ENCODE assay signal across 8 mouse cellular contexts in genomic region chr11:49248226-49248973, GRCm38 (mm10). TPM values are rescaled to one million over a fixed set of nuclear protein-coding genes. Genes with fewer than 3 reads are reported as not detected.
A peak's percentile ranks its signal among the peaks of the same experiment; 100 is the strongest.
DNase-seq lines count a peak whose midpoint lies in the region; ATAC-seq and TF ChIP-seq lines count a peak whose summit lies in the region.

No protein-coding gene starts in this region.

- no peak overlapping the region for H3ac ChIP-seq in myocyte (ENCODE audit: control insufficient read depth, insufficient read length)

- peak; percentile 82 to 88 for DNase-seq in adrenal gland, adult (ENCODE audit: inconsistent age in 2 of 2, low spot score in 1 of 2)
- DNase-seq in adrenal gland, postnatal 4 days (ENCODE audit: low spot score in 2 of 2), result no peak
- peak; percentile 63 for DNase-seq in 3134 (ENCODE audit: extremely low read depth, insufficient read length, low spot score)
- peak; percentile 75 to 87 for DNase-seq in heart, adult 18-20 months
- no peak for DNase-seq in gastrocnemius, postnatal 10 days

- peak overlapping the region; percentile 30; the same call in 1 of the 2 replicates for H3K27ac ChIP-seq in kidney, embryonic 14.5 days (ENCODE audit: low read depth, low read length)
- no peak overlapping the region for H3K27ac ChIP-seq in forebrain, embryonic 15.5 days (replicated peaks)

- H3K9me3 ChIP-seq in kidney, embryonic 14.5 days (ENCODE audit: control insufficient read depth, low read length), result no peaks in the 10 kb centered on the region
- H3K9me3 ChIP-seq in forebrain, embryonic 15.5 days, result no peaks in the 10 kb centered on the region

- no peak overlapping the region for H3K9ac ChIP-seq in kidney, embryonic 14.5 days (ENCODE audit: low read depth, low read length)
- H3K9ac ChIP-seq in forebrain, embryonic 15.5 days (replicated peaks), result no peak overlapping the region

- no peaks in the 10 kb centered on the region for H3K27me3 ChIP-seq in kidney, embryonic 14.5 days (ENCODE audit: control insufficient read depth, insufficient read depth, low read length)
- no peaks in the 10 kb centered on the region for H3K27me3 ChIP-seq in myocyte (ENCODE audit: control insufficient read depth, insufficient read depth, insufficient read length)
- H3K27me3 ChIP-seq in forebrain, embryonic 15.5 days, result no peaks in the 10 kb centered on the region

- H3K4me1 ChIP-seq in kidney, embryonic 14.5 days (ENCODE audit: control insufficient read depth, insufficient read depth, low read length), result peaks cover 34% of the 10 kb centered on the region
- H3K4me1 ChIP-seq in forebrain, embryonic 15.5 days, result peaks cover 38% of the 10 kb centered on the region

- peaks cover 24% of the 10 kb centered on the region for H3K79me2 ChIP-seq in myocyte (ENCODE audit: control insufficient read depth, insufficient read depth)

- peaks cover 11% of the 10 kb centered on the region; the same call in 1 of the 2 replicates for H3K36me3 ChIP-seq in kidney, embryonic 14.5 days (ENCODE audit: control insufficient read depth, insufficient read depth, low read length)
- no peaks in the 10 kb centered on the region for H3K36me3 ChIP-seq in myocyte (ENCODE audit: control insufficient read depth, insufficient read depth)
- no peaks in the 10 kb centered on the region for H3K36me3 ChIP-seq in forebrain, embryonic 15.5 days

- 71% methylated on average over 6 of the region's 6 CpGs for WGBS in kidney, embryonic 14.5 days
- 62% methylated on average over 6 of the region's 6 CpGs for WGBS in forebrain, embryonic 15.5 days

- H3K4me3 ChIP-seq in kidney, embryonic 14.5 days (ENCODE audit: low read length), result no peak overlapping the region
- no peak overlapping the region for H3K4me3 ChIP-seq in myocyte
- no peak overlapping the region for H3K4me3 ChIP-seq in forebrain, embryonic 15.5 days

- no peak for TF ChIP-seq POLR2A in myocyte (IDR thresholded peaks at IDR 0.05; ENCODE audit: insufficient read length, low read depth)

- H3K4me2 ChIP-seq in kidney, embryonic 14.5 days (replicated peaks; ENCODE audit: low read depth, low read length), result no peak overlapping the region; the same call in 1 of the 2 replicates
- peak overlapping the region; percentile 83 for H3K4me2 ChIP-seq in myocyte (ENCODE audit: low read depth)
- no peak overlapping the region for H3K4me2 ChIP-seq in forebrain, embryonic 15.5 days (replicated peaks)

- no peak for ATAC-seq in kidney, embryonic 14.5 days (ENCODE audit: low FRiP score, low TSS enrichment)
- no peak for ATAC-seq in forebrain, embryonic 15.5 days (replicated peaks)

TF ChIP-seq in myocyte, 11 proteins besides CTCF, POLR2A, EP300 and RAD21:
- TF ChIP-seq MYOG (IDR thresholded peaks at IDR 0.05; ENCODE audit: control insufficient read depth in 1 of 3, insufficient read depth in 1 of 3, insufficient read length in 2 of 3, low read depth in 2 of 3) (no peak), TCF3 (IDR thresholded peaks at IDR 0.05; ENCODE audit: insufficient read length, low read depth) (no peak)

RNA-seq across cellular contexts. Expression of gene Mgat1, which starts 4.4 kb away (rescaled TPM):
- total RNA-seq in adrenal gland, postnatal 4 days (2021), result 100 to 1,000 TPM; 104 to 109 TPM
- total RNA-seq in heart, adult 18-20 months (2021), result 10 to 100 TPM; 67.1 TPM
- 43.8 and 55.3 TPM in 2 replicates for polyA plus RNA-seq in kidney, embryonic 14.5 days (2014; fragmentation: Nextera tagmentation; extraction: Ambion mirVana)
- polyA plus RNA-seq in myocyte (2012; fragmentation: generic; extraction: Trizol), result 45.8 TPM
- total RNA-seq in gastrocnemius, postnatal 10 days (2021), result 10 to 100 TPM; 42.7 to 60.3 TPM
- polyA plus RNA-seq in forebrain, embryonic 15.5 days (2015; fragmentation: Nextera tagmentation; extraction: Ambion mirVana), result 30.2 and 30.3 TPM in 2 replicates

RNA-seq across cellular contexts. Expression of gene Olfr1393, which starts 29.7 kb away (rescaled TPM):
- total RNA-seq in adrenal gland, postnatal 4 days (2021), result under 1 TPM; 0.20 to 0.36 TPM
- under 1 TPM; 0.41 to 0.69 TPM for total RNA-seq in heart, adult 18-20 months (2021)
- not detected in 2 replicates for polyA plus RNA-seq in kidney, embryonic 14.5 days (2014; fragmentation: Nextera tagmentation; extraction: Ambion mirVana)
- polyA plus RNA-seq in myocyte (2012; fragmentation: generic; extraction: Trizol), result not detected
- total RNA-seq in gastrocnemius, postnatal 10 days (2021), result under 1 TPM; 0.18 to 0.33 TPM
- polyA plus RNA-seq in forebrain, embryonic 15.5 days (2015; fragmentation: Nextera tagmentation; extraction: Ambion mirVana), result not detected in 2 replicates

RNA-seq across cellular contexts. Expression of gene Olfr1392, which starts 36.7 kb away (rescaled TPM):
- total RNA-seq in adrenal gland, postnatal 4 days (2021), result under 1 TPM in 1 of 2 experiments, not detected in 1; 0.20 TPM
- not detected for total RNA-seq in heart, adult 18-20 months (2021)
- not detected in 2 replicates for polyA plus RNA-seq in kidney, embryonic 14.5 days (2014; fragmentation: Nextera tagmentation; extraction: Ambion mirVana)
- not detected for polyA plus RNA-seq in myocyte (2012; fragmentation: generic; extraction: Trizol)
- total RNA-seq in gastrocnemius, postnatal 10 days (2021), result not detected
- not detected in 2 replicates for polyA plus RNA-seq in forebrain, embryonic 15.5 days (2015; fragmentation: Nextera tagmentation; extraction: Ambion mirVana)

RNA-seq across cellular contexts. Expression of gene Zfp62, which starts 45.3 kb away (rescaled TPM):
- 10 to 100 TPM; 47.3 to 48.7 TPM for total RNA-seq in adrenal gland, postnatal 4 days (2021)
- 10 to 100 TPM; 27.6 to 32.6 TPM for total RNA-seq in heart, adult 18-20 months (2021)
- 27.6 and 51.1 TPM in 2 replicates for polyA plus RNA-seq in kidney, embryonic 14.5 days (2014; fragmentation: Nextera tagmentation; extraction: Ambion mirVana)
- polyA plus RNA-seq in myocyte (2012; fragmentation: generic; extraction: Trizol), result 5.6 TPM
- total RNA-seq in gastrocnemius, postnatal 10 days (2021), result 10 to 100 TPM; 20.8 to 27.5 TPM
- polyA plus RNA-seq in forebrain, embryonic 15.5 days (2015; fragmentation: Nextera tagmentation; extraction: Ambion mirVana), result 54.7 and 55.1 TPM in 2 replicates

RNA-seq across cellular contexts. Expression of gene Olfr10, which starts 56.1 kb away (rescaled TPM):
- not detected for total RNA-seq in adrenal gland, postnatal 4 days (2021)
- total RNA-seq in heart, adult 18-20 months (2021), result not detected
- polyA plus RNA-seq in kidney, embryonic 14.5 days (2014; fragmentation: Nextera tagmentation; extraction: Ambion mirVana), result not detected in 2 replicates
- polyA plus RNA-seq in myocyte (2012; fragmentation: generic; extraction: Trizol), result not detected
- not detected for total RNA-seq in gastrocnemius, postnatal 10 days (2021)
- polyA plus RNA-seq in forebrain, embryonic 15.5 days (2015; fragmentation: Nextera tagmentation; extraction: Ambion mirVana), result not detected in 2 replicates

Comparison
In these comparisons a context has a peak if more than half of its experiments do, and no peak if none do; other contexts are left out.
1. DNase-seq: peak in adrenal gland, adult (2 of 2), 3134 (single experiment) and heart, adult 18-20 months (2 of 2); none in adrenal gland, postnatal 4 days (0 of 2) and gastrocnemius, postnatal 10 days (single experiment).